Mouse (Mus musculus) lung, postnatal 0 days (tissue): ENCODE data around the gene Vav3.

ENCODE experiments used
- CTCF ChIP-seq: IDR thresholded peaks from 2 replicates; pipeline ENCODE4 v1.5.1; 2016; ENCODE audit warnings: antibody characterized with exemption, mild to moderate bottlenecking
- EP300 ChIP-seq: IDR thresholded peaks from 2 replicates; pipeline ENCODE4 v1.6.1; 2016; ENCODE audit warnings: antibody characterized with exemption, mild to moderate bottlenecking, control low read depth

DNA sequence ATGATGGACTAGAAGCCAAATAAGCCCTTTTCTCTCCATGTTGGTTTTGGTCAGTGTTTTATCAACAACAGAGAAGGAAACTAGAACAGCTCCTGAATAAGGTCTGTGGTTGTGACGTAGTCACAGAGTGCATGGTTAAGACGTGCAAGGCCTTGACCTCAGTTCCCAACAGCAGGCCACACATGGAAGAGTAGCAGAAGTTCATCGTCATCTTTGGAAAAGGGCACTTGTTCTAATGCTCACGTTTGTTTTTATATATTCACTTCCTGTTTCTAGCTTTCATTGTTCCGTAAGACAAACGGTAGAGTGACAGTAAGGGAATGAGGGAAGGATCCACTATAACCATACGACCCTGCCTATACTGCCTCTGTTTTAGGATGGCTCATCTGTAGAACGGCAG is 124.1 kb downstream of the Vav3 start:
- TF ChIP-seq CTCF (no peak), EP300 (no peak)
